Mouse (Mus musculus) monocyte, adult 5-6 weeks (primary cell): ENCODE results near the gene Tet3. TPM values are rescaled to one million over a fixed set of nuclear protein-coding genes. Genes with fewer than 3 reads are reported as not detected.

Source experiments
- ATAC-seq: fragments of 153-309, 156-312 bp; replicated peaks from 2 replicates; pipeline ENCODE4 v1.8.0; 2017; ENCODE audit warnings: mild to moderate bottlenecking; ENCODE audit not compliant: low TSS enrichment, insufficient number of reproducible peaks, severe bottlenecking, poor library complexity, low FRiP score
- total RNA-seq: library from RNA; stranded (forward); fragments of 200-1000, 200-491, 200-594 nt; gene quantifications from 3 replicates; pipeline ENCODE4 v1.2.3, GENCODE M21; 2017

Tet3 gene
- total RNA-seq, 1 experiment from 2014 or later: 11.6 TPM

- ATAC-seq: no peak
Observed at GRCm38 (mm10) chr6:83423400-83424052, 35.4 kb downstream of the Tet3 start.

- ATAC-seq: no peak
Observed at GRCm38 (mm10) chr6:83421866-83422649, 36.8 kb downstream of the Tet3 start.

GRCm38 (mm10) chr6:83419516-83419915 lies 39.4 kb downstream of the Tet3 start:
- ATAC-seq: no peak

- ATAC-seq: no peak
Observed at GRCm38 (mm10) chr6:83417531-83417930, 41.4 kb downstream of the Tet3 start.

- no peak for ATAC-seq
Observed at GRCm38 (mm10) chr6:83417104-83417502, 41.8 kb downstream of the Tet3 start.

- ATAC-seq: no peak
Observed at GRCm38 (mm10) chr6:83416261-83417103, 42.4 kb downstream of the Tet3 start.

GRCm38 (mm10) chr6:83415356-83415940 lies 43.4 kb downstream of the Tet3 start:
- ATAC-seq: no peak

- ATAC-seq: no peak
Observed at GRCm38 (mm10) chr6:83414601-83415355, 44.1 kb downstream of the Tet3 start.

- ATAC-seq: no peak
Observed at GRCm38 (mm10) chr6:83413686-83414085, 45.2 kb downstream of the Tet3 start.

GRCm38 (mm10) chr6:83412854-83413401 lies 46.0 kb downstream of the Tet3 start:
- ATAC-seq: peak; percentile 42; the same call in 1 of the 2 replicates

- no peak for ATAC-seq
Observed at GRCm38 (mm10) chr6:83412362-83412853, 46.5 kb downstream of the Tet3 start.

GRCm38 (mm10) chr6:83411635-83412361 lies 47.1 kb downstream of the Tet3 start:
- no peak for ATAC-seq

- ATAC-seq: no peak
Observed at GRCm38 (mm10) chr6:83410046-83410706, 48.7 kb downstream of the Tet3 start.

GRCm38 (mm10) chr6:83408510-83408909 lies 50.4 kb downstream of the Tet3 start:
- ATAC-seq: no peak

GRCm38 (mm10) chr6:83405511-83406064 lies 53.3 kb downstream of the Tet3 start:
- ATAC-seq: no peak

- no peak for ATAC-seq
Observed at GRCm38 (mm10) chr6:83404571-83404970, 54.3 kb downstream of the Tet3 start.
